Mouse (Mus musculus) brain, embryonic 14.5 days (tissue): ENCODE data around the gene Zscan5b.
"Not testable (repeated sequence)": the region's sequence is repeated elsewhere in the genome, so short reads cannot be mapped to it uniquely, and the experiment has no call there.

Experiments used
- CTCF ChIP-seq: fragments of 200-500 bp; IDR thresholded peaks from 2 replicates; pipeline ENCODE4 v1.5.1; 2012; ENCODE audit warnings: inconsistent platforms, mild to moderate bottlenecking, moderate library complexity, borderline replicate concordance; ENCODE audit not compliant: insufficient read depth, insufficient read length; ENCODE audit errors: extremely low read depth
- POLR2A ChIP-seq: fragments of 200-500 bp; IDR thresholded peaks from 2 replicates; pipeline ENCODE4 v1.6.1; 2012; ENCODE audit warnings: mild to moderate bottlenecking, inconsistent platforms, borderline replicate concordance; ENCODE audit not compliant: poor library complexity, insufficient read depth, insufficient read length, severe bottlenecking; ENCODE audit errors: extremely low read depth

DNA sequence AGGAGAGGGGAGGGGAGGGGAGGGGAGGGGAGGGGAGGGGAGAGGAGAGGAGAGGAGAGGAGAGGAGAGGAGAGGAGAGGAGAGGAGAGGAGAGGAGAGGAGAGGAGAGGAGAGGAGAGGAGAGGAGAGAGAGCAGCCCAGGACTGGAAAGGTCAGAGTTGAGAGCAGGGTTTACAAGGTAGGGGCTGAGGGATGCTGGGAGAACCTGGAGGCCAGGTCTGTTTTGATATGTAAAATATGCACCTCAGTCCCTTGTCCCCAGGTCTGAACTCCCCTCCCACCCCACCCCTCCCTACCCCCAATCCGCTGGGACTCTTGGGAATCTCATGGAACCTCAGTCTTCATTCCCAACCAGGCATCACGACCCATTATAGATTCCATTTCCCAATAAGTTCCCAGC lies 37.9 kb downstream of the Zscan5b start:
- not testable (repeated sequence) for TF ChIP-seq POLR2A, CTCF
